8 mouse cellular contexts compared by ENCODE assay signal in the genomic region with DNA sequence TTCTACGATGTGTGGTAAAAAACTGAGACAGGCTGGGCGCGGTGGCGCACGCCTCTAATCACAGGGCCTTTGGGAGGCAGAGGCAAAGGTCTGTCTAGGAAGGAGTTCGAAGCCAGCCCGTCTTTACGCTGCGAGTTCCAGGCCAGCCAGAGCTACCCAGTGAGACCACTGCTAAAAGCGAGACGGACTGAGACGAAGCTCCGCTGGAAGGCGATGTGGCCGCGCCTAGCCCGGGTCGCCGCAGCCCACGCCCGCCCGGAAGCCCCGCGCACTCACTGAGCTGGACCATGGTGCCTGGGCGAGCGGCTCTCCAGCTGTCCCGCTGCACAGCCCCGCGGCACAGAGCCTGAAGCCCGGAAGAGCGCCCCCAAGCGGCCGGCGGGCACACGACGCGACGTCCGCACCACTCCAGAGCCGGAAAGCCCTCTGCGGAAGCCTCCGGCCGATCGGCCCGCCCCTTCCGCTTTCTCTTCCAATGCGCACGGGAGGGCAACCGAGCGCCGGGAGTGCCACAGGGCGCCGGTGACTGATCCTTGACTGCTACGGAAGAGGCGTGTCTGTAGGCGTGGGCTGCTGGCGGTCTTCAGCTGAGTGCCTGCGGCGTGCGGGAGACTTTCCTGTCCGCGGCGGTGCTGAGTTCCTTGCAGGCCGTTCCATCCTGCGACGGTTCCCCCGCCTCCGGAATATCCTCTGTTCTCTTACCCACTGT. TPM values are rescaled to one million over a fixed set of nuclear protein-coding genes. Genes with fewer than 3 reads are reported as not detected.
DNase-seq lines count a peak whose midpoint lies in the region; ATAC-seq and TF ChIP-seq lines count a peak whose summit lies in the region.

A gene (minus strand): TSS at position 430 of the 709 bp plus-strand sequence.

- peak in 1 of 2 experiments; percentile 31; a peak in 1 of 4 replicates for TF ChIP-seq EP300 in MEL (IDR thresholded peaks at IDR 0.05; ENCODE audit: low read depth in 1 of 2, low read length in 2 of 2)

- H3K4me2 ChIP-seq in forebrain, postnatal 0 days (ENCODE audit: low read depth): peak within 1 kb of the TSS; percentile 63
- peak within 1 kb of the TSS; percentile 64 for H3K4me2 ChIP-seq in lung, embryonic 15.5 days

- WGBS in cerebellum, adult 2 months: under 1% methylated on average over 68 of the region's 68 CpGs
- 2% methylated on average over 68 of the region's 68 CpGs for WGBS in forebrain, postnatal 0 days
- under 1% methylated on average over 58 of the region's 68 CpGs for WGBS in lung, embryonic 15.5 days

- peaks cover 6 to 13% of the 10 kb centered on the region in 2 experiments; a peak in 3 of 4 replicates for H3K4me1 ChIP-seq in MEL (ENCODE audit: control insufficient read depth in 1 of 2, insufficient read depth in 2 of 2, low read length in 2 of 2)
- H3K4me1 ChIP-seq in cerebellum, adult 2 months (ENCODE audit: control insufficient read depth, insufficient read depth, low read length): no peaks in the 10 kb centered on the region
- H3K4me1 ChIP-seq in forebrain, postnatal 0 days (ENCODE audit: insufficient read depth): peaks cover 3% of the 10 kb centered on the region; the same call in 1 of the 2 replicates
- H3K4me1 ChIP-seq in lung, embryonic 15.5 days: peaks cover 13% of the 10 kb centered on the region

- peak within 1 kb of the TSS; percentile 84 to 96 for H3K4me3 ChIP-seq in MEL (ENCODE audit: control insufficient read depth in 1 of 2, insufficient read depth in 1 of 2, low read depth in 2 of 2, low read length in 2 of 2)
- peak within 1 kb of the TSS; percentile 90 for H3K4me3 ChIP-seq in cerebellum, adult 2 months (replicated peaks; ENCODE audit: insufficient read depth, low read depth, low read length)
- peak within 1 kb of the TSS; percentile 82 for H3K4me3 ChIP-seq in forebrain, postnatal 0 days (ENCODE audit: low read depth, low read length)
- H3K4me3 ChIP-seq in lung, embryonic 15.5 days: peak within 1 kb of the TSS; percentile 75

- H3K9ac ChIP-seq in MEL (ENCODE audit: control insufficient read depth, low read depth, low read length, poor library complexity, severe bottlenecking): peak within 1 kb of the TSS; percentile 95
- peak within 1 kb of the TSS; percentile 94 for H3K9ac ChIP-seq in forebrain, postnatal 0 days
- H3K9ac ChIP-seq in lung, embryonic 15.5 days: peak within 1 kb of the TSS; percentile 91

- peak within 1 kb of the TSS; percentile 91 for H3K27ac ChIP-seq in MEL (ENCODE audit: control insufficient read depth, low read depth, low read length)
- peak within 1 kb of the TSS; percentile 92 for H3K27ac ChIP-seq in cerebellum, adult 2 months (ENCODE audit: insufficient read depth, low read length)
- peak within 1 kb of the TSS; percentile 87 for H3K27ac ChIP-seq in forebrain, postnatal 0 days (ENCODE audit: low read depth, low read length)
- peak within 1 kb of the TSS; percentile 84 for H3K27ac ChIP-seq in lung, embryonic 15.5 days

- peak; percentile 98 for DNase-seq in MEL (ENCODE audit: low read depth, low spot score)
- DNase-seq in cerebellum, adult 2 months: peak; percentile 94 to 98
- peak; percentile 98 for DNase-seq in forebrain, postnatal 0 days
- DNase-seq in heart, postnatal 4 days: peak; percentile 95
- peak; percentile 93 to 95 for DNase-seq in layer of hippocampus, adult 8-10 months (ENCODE audit: low spot score in 2 of 2)
- peak; percentile 95 for DNase-seq in ovary, adult 18-20 months (ENCODE audit: low spot score)
- peak; percentile 98 for DNase-seq in thymus, postnatal 0 days (ENCODE audit: low spot score)

- H3K36me3 ChIP-seq in MEL (ENCODE audit: control insufficient read depth in 1 of 2, insufficient read depth in 2 of 2, low read length in 2 of 2): peaks cover 0 to 15% of the 10 kb centered on the region in 2 experiments; a peak in 2 of 4 replicates
- peaks cover 11% of the 10 kb centered on the region for H3K36me3 ChIP-seq in forebrain, postnatal 0 days (ENCODE audit: insufficient read depth)
- peaks cover 16% of the 10 kb centered on the region; the same call in 1 of the 2 replicates for H3K36me3 ChIP-seq in lung, embryonic 15.5 days

- ATAC-seq in forebrain, postnatal 0 days: peak; percentile 97
- peak; percentile 94 for ATAC-seq in lung, embryonic 15.5 days (ENCODE audit: borderline replicate concordance, extremely low read depth, low FRiP score, low TSS enrichment)

- H3K27me3 ChIP-seq in MEL (ENCODE audit: control insufficient read depth in 1 of 2, insufficient read depth in 2 of 2, low read length in 2 of 2): no peaks in the 10 kb centered on the region
- H3K27me3 ChIP-seq in cerebellum, adult 2 months (ENCODE audit: control insufficient read depth, insufficient read depth, low read length): no peaks in the 10 kb centered on the region
- H3K27me3 ChIP-seq in forebrain, postnatal 0 days (ENCODE audit: insufficient read depth, low read length): no peaks in the 10 kb centered on the region
- no peaks in the 10 kb centered on the region for H3K27me3 ChIP-seq in lung, embryonic 15.5 days

- TF ChIP-seq RAD21 in MEL (IDR thresholded peaks at IDR 0.05; ENCODE audit: low read depth, low read length): no peak

- peaks cover 13% of the 10 kb centered on the region for H3K79me2 ChIP-seq in MEL (ENCODE audit: control insufficient read depth, insufficient read depth, low read length, poor library complexity)

- TF ChIP-seq CTCF in MEL (IDR thresholded peaks at IDR 0.05 in 2 of 3, conservative IDR thresholded peaks at IDR 0.05 in 1 of 3; ENCODE audit: control insufficient read depth in 1 of 3, insufficient read depth in 1 of 3, low read depth in 2 of 3, low read length in 3 of 3, poor library complexity in 1 of 3, severe bottlenecking in 1 of 3): peak in 2 of 3 experiments; percentile 80 to 94; a peak in 5 of 6 replicates
- TF ChIP-seq CTCF in cerebellum, adult 2 months (IDR thresholded peaks at IDR 0.05; ENCODE audit: borderline replicate concordance, insufficient read depth, low read depth, low read length): peak; percentile 67
- peak; percentile 97 for TF ChIP-seq CTCF in forebrain, postnatal 0 days (IDR thresholded peaks at IDR 0.05; ENCODE audit: low read depth)

- no peaks in the 10 kb centered on the region for H3K9me3 ChIP-seq in MEL (replicated peaks; ENCODE audit: insufficient read depth, low read length)
- H3K9me3 ChIP-seq in forebrain, postnatal 0 days (ENCODE audit: low read length): no peaks in the 10 kb centered on the region
- no peaks in the 10 kb centered on the region for H3K9me3 ChIP-seq in lung, embryonic 15.5 days

- peak; percentile 68 to 96 for TF ChIP-seq POLR2A in MEL (IDR thresholded peaks at IDR 0.05; ENCODE audit: control insufficient read depth in 1 of 2, insufficient read depth in 1 of 2, low read depth in 1 of 2, low read length in 2 of 2, poor library complexity in 1 of 2)
- peak; percentile 68 for TF ChIP-seq POLR2A in cerebellum, adult 2 months (IDR thresholded peaks at IDR 0.05; ENCODE audit: borderline replicate concordance, insufficient read depth, low read length)

TF ChIP-seq in MEL, 35 proteins besides CTCF, POLR2A, EP300 and RAD21 (continues in another document):
- no peak for TF ChIP-seq JUND (IDR thresholded peaks at IDR 0.05; ENCODE audit: low read depth, low read length)
- peak; percentile 82 for TF ChIP-seq SIN3A (IDR thresholded peaks at IDR 0.05; ENCODE audit: low read length)
- TF ChIP-seq MEF2A (IDR thresholded peaks at IDR 0.05; ENCODE audit: extremely low read depth, insufficient replicate concordance, low read depth, low read length, poor library complexity, severe bottlenecking): peak; percentile 3; the same call in 1 of the 2 replicates
- TF ChIP-seq NRF1 (IDR thresholded peaks at IDR 0.05; ENCODE audit: insufficient read depth, low read depth, low read length, poor library complexity, severe bottlenecking): peak; percentile 60
- no peak for TF ChIP-seq MYB (IDR thresholded peaks at IDR 0.05; ENCODE audit: low read depth, low read length)
- peak; percentile 63; the same call in 1 of the 2 replicates for TF ChIP-seq MAZ (IDR thresholded peaks at IDR 0.05; ENCODE audit: low read depth, low read length)
- peak; percentile 96 for TF ChIP-seq ZMIZ1 (IDR thresholded peaks at IDR 0.05; ENCODE audit: low read depth, low read length)
- no peak for TF ChIP-seq ZC3H11A (IDR thresholded peaks at IDR 0.05; ENCODE audit: low read depth, low read length)
- peak; percentile 69 for TF ChIP-seq TCF12 (IDR thresholded peaks at IDR 0.05; ENCODE audit: low read depth, low read length)
- TF ChIP-seq ELF1 (IDR thresholded peaks at IDR 0.05; ENCODE audit: low read depth, low read length): peak; percentile 92
- peak; percentile 34; the same call in 1 of the 2 replicates for TF ChIP-seq SMC3 (IDR thresholded peaks at IDR 0.05; ENCODE audit: low read depth, low read length)
- peak; percentile 75; the same call in 1 of the 2 replicates for TF ChIP-seq UBTF (IDR thresholded peaks at IDR 0.05; ENCODE audit: borderline replicate concordance, insufficient read depth, low read depth, low read length)
- no peak for TF ChIP-seq TAL1 (IDR thresholded peaks at IDR 0.05; ENCODE audit: low read length)
- TF ChIP-seq CHD1 (IDR thresholded peaks at IDR 0.05; ENCODE audit: low read depth, low read length): no peak
- TF ChIP-seq ZKSCAN1 (IDR thresholded peaks at IDR 0.05; ENCODE audit: low read depth, low read length): no peak
- TF ChIP-seq MAFK (IDR thresholded peaks at IDR 0.05; ENCODE audit: borderline replicate concordance, low read depth, low read length): no peak
- TF ChIP-seq KAT2A (conservative IDR thresholded peaks at IDR 0.05; ENCODE audit: low read depth, low read length): peak; percentile 47; the same call in 1 of the 2 replicates
- no peak for TF ChIP-seq USF2 (IDR thresholded peaks at IDR 0.05; ENCODE audit: borderline replicate concordance in 1 of 2, insufficient read depth in 1 of 2, low read depth in 1 of 2, low read length in 2 of 2)
- TF ChIP-seq MXI1 (IDR thresholded peaks at IDR 0.05; ENCODE audit: low read depth, low read length): peak; percentile 90
- no peak for TF ChIP-seq POLR2AphosphoS5 (IDR thresholded peaks at IDR 0.05; ENCODE audit: borderline replicate concordance, low read depth, low read length)

RNA-seq across cellular contexts. Expression of the gene that starts here (rescaled TPM):
- 119 and 132 TPM in 2 replicates for total RNA-seq in MEL (2012; rRNA removed)
- 100 to 1,000 TPM in 1 of 2 experiments, not detected in 1; 112 TPM for polyA plus RNA-seq in MEL (2012; ENCODE audit: insufficient read depth in 1 of 2, insufficient read length in 2 of 2, low read depth in 1 of 2, low replicate concordance in 2 of 2, missing spikeins in 1 of 2)
- 52.8 and 53.5 TPM in 2 replicates for polyA plus RNA-seq in cerebellum, adult 2 months (2012; rRNA removed)
- 26.2 and 34.7 TPM in 2 replicates for total RNA-seq in forebrain, postnatal 0 days (2014; rRNA removed)
- 59.9 and 79.1 TPM in 2 replicates for polyA plus RNA-seq in forebrain, postnatal 0 days (2015; fragmentation: Nextera tagmentation; extraction: Ambion mirVana)
- 10 to 100 TPM; 68.8 to 70.0 TPM for total RNA-seq in heart, postnatal 4 days (2021)
- total RNA-seq in layer of hippocampus, adult 8-10 months (2022): 10 to 100 TPM; 30.8 to 41.2 (median 35.5) TPM
- polyA plus RNA-seq in lung, embryonic 15.5 days (2015; fragmentation: Nextera tagmentation; extraction: Ambion mirVana): 90.3 and 93.7 TPM in 2 replicates
- 111 and 121 TPM in 2 replicates for polyA plus RNA-seq in thymus, postnatal 0 days (2015; fragmentation: Nextera tagmentation; extraction: Ambion mirVana)

Comparison
In these comparisons a context has a peak if more than half of its experiments do, and no peak if none do; other contexts are left out.
1. Peak in every context shown above with its lines: DNase-seq, ATAC-seq, H3K4me3 ChIP-seq and H3K27ac ChIP-seq.